Mouse (Mus musculus) CH12.LX (cell line): Measurements from ENCODE around the gene Olfr315. TPM values are rescaled to one million over a fixed set of nuclear protein-coding genes. Genes with fewer than 3 reads are reported as not detected.
"Not testable (repeated sequence)": the region's sequence is repeated elsewhere in the genome, so short reads cannot be mapped to it uniquely, and the experiment has no call there.

Experiments used
- DNase-seq: peaks from one replicate; pipeline ENCODE4 v3.0.0-alpha.2; 2013; ENCODE audit errors: extremely low read depth
- H3K27ac ChIP-seq: 2 replicates; pipeline ENCODE4 v1.5.1; 2012; ENCODE audit warnings: low read depth, mild to moderate bottlenecking, control low read depth, moderate library complexity; ENCODE audit not compliant: insufficient read depth
- H3K27me3 ChIP-seq: replicated peaks from 2 replicates; pipeline ENCODE3; 2012; ENCODE audit warnings: inconsistent platforms
- H3K36me3 ChIP-seq, 2 experiments: replicated peaks in 1 of 2; 2 replicates each; pipeline versions ENCODE3 to v1.6.1; 2012; ENCODE audit warnings: inconsistent platforms in 1 of 2, low read length in 1 of 2, mild to moderate bottlenecking in 1 of 2, mixed read lengths in 1 of 2, moderate library complexity in 1 of 2; ENCODE audit not compliant: control insufficient read depth in 1 of 2, insufficient read depth in 1 of 2
- H3K4me1 ChIP-seq, 2 experiments: 2 replicates each; pipeline ENCODE4 v1.6.1; 2012; ENCODE audit warnings: inconsistent platforms in 1 of 2, moderate library complexity in 1 of 2; ENCODE audit not compliant: insufficient read depth in 2 of 2, control insufficient read depth in 1 of 2
- H3K4me2 ChIP-seq: 2 replicates; pipeline ENCODE4 v1.6.1; 2012; ENCODE audit warnings: low read depth, mild to moderate bottlenecking, control low read depth; ENCODE audit not compliant: poor library complexity, insufficient read depth, severe bottlenecking
- H3K4me3 ChIP-seq, 3 experiments: fragments of 150-350 bp in 1 of 3; sonication (generic) in 1 of 3; replicated peaks in 1 of 3; 2 replicates each; pipeline versions ENCODE3 to v1.5.1; 2011 to 2012; ENCODE audit warnings: low read depth in 2 of 3, low read length in 2 of 3, mild to moderate bottlenecking in 2 of 3, moderate library complexity in 2 of 3, control low read depth in 1 of 3, improper control_type of control experiment in 1 of 3, inconsistent platforms in 1 of 3, mixed read lengths in 1 of 3; ENCODE audit not compliant: poor library complexity in 1 of 3
- H3K79me2 ChIP-seq: replicated peaks from 2 replicates; pipeline ENCODE4 v1.6.1; 2012; ENCODE audit warnings: mild to moderate bottlenecking, moderate library complexity; ENCODE audit not compliant: control insufficient read depth, poor library complexity, insufficient read depth, severe bottlenecking; ENCODE audit errors: extremely low read depth
- H3K9ac ChIP-seq: 2 replicates; pipeline ENCODE4 v1.6.1; 2012; ENCODE audit warnings: low read depth, mild to moderate bottlenecking, control low read depth, moderate library complexity; ENCODE audit not compliant: insufficient read depth
- H3K9me3 ChIP-seq: replicated peaks from 2 replicates; pipeline ENCODE3; 2012; ENCODE audit warnings: low read length, inconsistent platforms, mixed read lengths
- BHLHE40 ChIP-seq: IDR thresholded peaks from 2 replicates; pipeline ENCODE4 v1.6.1; 2011; ENCODE audit warnings: mild to moderate bottlenecking, low read depth, low read length, improper control_type of control experiment
- CHD1 ChIP-seq: IDR thresholded peaks from 2 replicates; pipeline ENCODE4 v1.6.1; 2012; ENCODE audit warnings: low read depth, low read length, improper control_type of control experiment, inconsistent platforms
- CHD2 ChIP-seq: IDR thresholded peaks from 2 replicates; pipeline ENCODE4 v1.6.1; 2011; ENCODE audit warnings: low read length, improper control_type of control experiment
- CTCF ChIP-seq, 2 experiments: IDR thresholded peaks in 1 of 2; conservative IDR thresholded peaks in 1 of 2; 2 replicates each; pipeline ENCODE4 v1.5.1; 2011 to 2012; ENCODE audit warnings: low read depth in 2 of 2, low read length in 2 of 2, improper control_type of control experiment in 1 of 2, inconsistent platforms in 1 of 2, mild to moderate bottlenecking in 1 of 2, moderate library complexity in 1 of 2
- E2F4 ChIP-seq: IDR thresholded peaks from 2 replicates; pipeline ENCODE4 v1.6.1; 2011; ENCODE audit warnings: low read depth, low read length, improper control_type of control experiment; ENCODE audit not compliant: insufficient replicate concordance
- HCFC1 ChIP-seq: IDR thresholded peaks from 2 replicates; pipeline ENCODE4 v1.6.1; 2012; ENCODE audit warnings: low read depth, mild to moderate bottlenecking, inconsistent platforms, low read length, improper control_type of control experiment
- IRF4 ChIP-seq: IDR thresholded peaks from 2 replicates; pipeline ENCODE4 v1.6.1; 2014; ENCODE audit warnings: low read depth, mild to moderate bottlenecking, inconsistent platforms, low read length, improper control_type of control experiment
- JUN ChIP-seq: IDR thresholded peaks from 2 replicates; pipeline ENCODE4 v1.6.1; 2011; ENCODE audit warnings: low read depth, mild to moderate bottlenecking, low read length, improper control_type of control experiment, moderate library complexity; ENCODE audit not compliant: insufficient read depth
- JUND ChIP-seq: conservative IDR thresholded peaks from 2 replicates; pipeline ENCODE4 v1.6.1; 2011; ENCODE audit warnings: low read depth, low read length, improper control_type of control experiment
- MAX ChIP-seq: IDR thresholded peaks from 2 replicates; pipeline ENCODE4 v1.6.1; 2011; ENCODE audit warnings: low read length, improper control_type of control experiment
- MXI1 ChIP-seq: IDR thresholded peaks from 2 replicates; pipeline ENCODE4 v1.6.1; 2011; ENCODE audit warnings: mild to moderate bottlenecking, low read depth, low read length, improper control_type of control experiment
- MYC ChIP-seq: IDR thresholded peaks from 2 replicates; pipeline ENCODE4 v1.6.1; 2011; ENCODE audit warnings: low read depth, mild to moderate bottlenecking, improper control_type of control experiment, low read length
- NRF1 ChIP-seq: IDR thresholded peaks from 2 replicates; pipeline ENCODE4 v1.6.1; 2014; ENCODE audit warnings: low read depth, mild to moderate bottlenecking, inconsistent platforms, low read length, improper control_type of control experiment, moderate library complexity
- PAX5 ChIP-seq: IDR thresholded peaks from 2 replicates; pipeline ENCODE4 v1.6.1; 2012; ENCODE audit warnings: low read length, inconsistent platforms, mixed read lengths
- POLR2A ChIP-seq: IDR thresholded peaks from 2 replicates; pipeline ENCODE4 v1.6.1; 2011; ENCODE audit warnings: low read depth, mild to moderate bottlenecking, improper control_type of control experiment, low read length
- RAD21 ChIP-seq: IDR thresholded peaks from 2 replicates; pipeline ENCODE4 v1.6.1; 2011; ENCODE audit warnings: low read depth, mild to moderate bottlenecking, low read length, improper control_type of control experiment, moderate library complexity
- RCOR1 ChIP-seq: conservative IDR thresholded peaks from 2 replicates; pipeline ENCODE4 v1.6.1; 2012; ENCODE audit warnings: low read depth, mild to moderate bottlenecking, inconsistent platforms, low read length, improper control_type of control experiment
- SIN3A ChIP-seq: IDR thresholded peaks from 2 replicates; pipeline ENCODE4 v1.6.1; 2012; ENCODE audit warnings: low read length, improper control_type of control experiment, inconsistent platforms
- SMC3 ChIP-seq: IDR thresholded peaks from 2 replicates; pipeline ENCODE4 v1.6.1; 2011; ENCODE audit warnings: low read depth, low read length, improper control_type of control experiment
- TCF12 ChIP-seq: IDR thresholded peaks from 2 replicates; pipeline ENCODE4 v1.6.1; 2014; ENCODE audit warnings: low read depth, mild to moderate bottlenecking, inconsistent platforms, low read length, improper control_type of control experiment
- USF2 ChIP-seq: conservative IDR thresholded peaks from 2 replicates; pipeline ENCODE4 v1.6.1; 2011; ENCODE audit warnings: low read depth, low read length, improper control_type of control experiment
- ZC3H11A ChIP-seq: IDR thresholded peaks from 2 replicates; pipeline ENCODE4 v1.6.1; 2012; ENCODE audit warnings: low read depth, mild to moderate bottlenecking, inconsistent platforms, low read length, improper control_type of control experiment
- ZKSCAN1 ChIP-seq: IDR thresholded peaks from 2 replicates; pipeline ENCODE4 v1.6.1; 2012; ENCODE audit warnings: low read depth, inconsistent platforms, low read length, improper control_type of control experiment, borderline replicate concordance
- ZMIZ1 ChIP-seq: IDR thresholded peaks from 2 replicates; pipeline ENCODE4 v1.6.1; 2012; ENCODE audit warnings: low read depth, mild to moderate bottlenecking, inconsistent platforms, low read length, improper control_type of control experiment
- ZNF384 ChIP-seq: IDR thresholded peaks from 2 replicates; pipeline ENCODE4 v1.6.1; 2012; ENCODE audit warnings: low read depth, low read length, improper control_type of control experiment, inconsistent platforms
- dilution Hi-C: fragments of 300-500 bp; cut with MboI; formaldehyde crosslinking; loops from 2 replicates; pipeline ENCODE4 v1.14.3; 2020; ENCODE audit warnings: low sequenced_read_pairs; ENCODE audit not compliant: extremely low pct_unique_long_range_greater_than_20kb, extremely low pct_ligation_motif_present
- in situ Hi-C: fragments of 300-500 bp; cut with MboI; formaldehyde crosslinking; loops from 3 replicates; pipeline ENCODE4 v1.14.3; 2019; ENCODE audit warnings: low sequenced_read_pairs, low pct_ligation_motif_present, low pct_unique_long_range_greater_than_20kb, mixed read lengths
- polyA plus RNA-seq: library from polyadenylated mRNA; unstranded; fragments of >175 nt; gene quantifications from 2 replicates; pipeline ENCODE4 v1.2.1, GENCODE M21; 2012; ENCODE audit warnings: low read depth; ENCODE audit not compliant: insufficient read length
- total RNA-seq, 2 experiments: library from RNA; depleted of rRNA; stranded (reverse); fragments of 300-350 nt in 1 of 2; fragments of >200 nt in 1 of 2; gene quantifications; 2 replicates each; pipeline ENCODE4 v1.2.3; 2012 to 2014

Gene Olfr315
- total and polyA plus RNA-seq, 3 experiments: not detected

DNA sequence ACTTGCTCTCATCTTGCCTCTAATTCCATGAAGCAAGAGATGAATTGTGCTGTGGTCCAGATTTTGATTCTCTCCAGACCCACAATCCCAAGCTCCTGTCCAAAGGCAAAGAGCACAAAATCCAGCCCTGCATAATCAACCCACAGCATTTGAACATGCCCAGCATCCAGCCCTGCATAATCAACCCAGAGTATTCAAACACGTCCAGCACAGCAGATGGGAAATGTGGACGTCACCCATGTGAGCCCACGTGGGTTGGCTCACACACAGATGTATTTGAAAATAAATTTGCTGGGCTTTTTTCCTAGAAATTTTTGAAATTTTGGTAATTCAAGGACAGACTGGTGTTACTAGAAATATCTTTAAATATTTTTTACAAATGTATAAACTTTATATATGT lies 39.6 kb upstream of the Olfr315 start:
- TF ChIP-seq JUND (no peak), SIN3A (no peak), CHD2 (no peak), ZNF384 (no peak), CHD1 (no peak)
- TF ChIP-seq, all 38 proteins: peak for 0
- Histone ChIP-seq H3K4me1 (no peaks in the 10 kb centered on the region), H3K4me2 (no peak overlapping the region), H3K9me3 (no peaks in the 10 kb centered on the region), H3K79me2 (no peaks in the 10 kb centered on the region), H3K36me3 (no peaks in the 10 kb centered on the region), H3K27me3 (peaks cover 53% of the 10 kb centered on the region), H3K27ac (no peak overlapping the region), H3K4me3 (no peak overlapping the region), H3K9ac (no peak overlapping the region)
- in situ Hi-C loops: no loop called here
- dilution Hi-C loops: no loop called here
- no peak for DNase-seq

DNA sequence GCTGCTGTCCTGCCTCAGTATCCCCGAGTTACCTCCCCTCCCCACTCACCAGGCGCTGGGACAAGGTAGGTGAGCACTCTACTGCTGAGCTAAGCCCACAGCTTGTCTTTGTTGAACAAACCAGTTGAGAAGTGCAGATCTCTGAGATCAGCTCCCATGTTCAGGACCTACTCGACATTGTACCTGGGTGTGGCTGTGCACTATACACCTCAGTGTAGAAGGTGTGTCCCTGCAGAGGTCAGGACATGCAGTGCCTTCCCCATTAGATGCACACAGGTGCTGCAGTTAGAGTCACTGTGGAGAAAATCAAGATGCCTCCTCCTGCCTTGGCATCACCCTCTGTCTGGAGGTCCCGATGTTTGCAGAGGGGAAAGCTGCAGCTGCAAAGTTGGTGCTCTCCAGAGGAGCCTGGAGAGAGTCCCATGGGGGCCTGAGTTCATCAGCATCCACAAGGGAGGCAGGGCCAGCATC lies 34.2 kb upstream of the Olfr315 start, which contains the start of gene Olfr317:
Gene Olfr317 (minus strand): TSS at position 421 of the 471 bp plus-strand sequence.
- TF ChIP-seq JUN: no peak
- TF ChIP-seq MYC: no peak
- no peak for TF ChIP-seq RCOR1
- no peak for TF ChIP-seq PAX5
- TF ChIP-seq CTCF (conservative IDR thresholded peaks at IDR 0.05 in 1 of 2, IDR thresholded peaks at IDR 0.05 in 1 of 2; ENCODE audit: low read depth in 2 of 2, low read length in 2 of 2): no peak
- TF ChIP-seq HCFC1: no peak
- no peak for TF ChIP-seq E2F4
- TF ChIP-seq ZKSCAN1: no peak
- no peak for TF ChIP-seq USF2
- TF ChIP-seq ZC3H11A: no peak
- no peak for TF ChIP-seq IRF4
- no peak for TF ChIP-seq MXI1
- no peak for TF ChIP-seq NRF1
- TF ChIP-seq POLR2A: no peak
- no peak for TF ChIP-seq BHLHE40
- no peak for TF ChIP-seq RAD21
- no peak for TF ChIP-seq SMC3
- no peak for TF ChIP-seq TCF12
- TF ChIP-seq ZMIZ1: no peak
- TF ChIP-seq MAX: no peak

DNA sequence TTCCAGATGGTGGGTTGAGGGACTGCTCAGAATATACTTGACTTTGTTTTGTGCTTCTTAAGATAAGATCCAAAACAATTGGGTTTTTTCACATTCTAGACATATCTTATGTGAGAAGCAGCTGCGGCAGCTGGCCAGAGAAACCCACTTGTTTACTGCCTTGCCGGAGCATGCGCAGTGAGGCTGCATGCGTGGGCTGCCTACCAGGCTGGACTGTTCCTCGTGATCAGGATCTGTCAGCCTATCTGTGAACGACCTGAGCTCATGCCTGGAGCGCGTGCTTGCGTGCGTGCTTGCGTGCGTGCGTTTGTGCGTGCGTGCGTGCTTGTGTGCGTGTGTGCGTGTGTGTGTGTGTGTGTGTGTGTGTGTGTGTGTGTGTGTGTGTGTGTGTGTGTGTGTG lies 21.9 kb upstream of the Olfr315 start:
- dilution Hi-C loops, DNase-seq, H3K27ac ChIP-seq, H3K4me2 ChIP-seq, H3K9me3 ChIP-seq, H3K36me3 ChIP-seq, H3K79me2 ChIP-seq, H3K4me1 ChIP-seq, H3K9ac ChIP-seq, H3K4me3 ChIP-seq, in situ Hi-C loops: not testable (repeated sequence)
- H3K27me3 ChIP-seq: peaks cover 37% of the 10 kb centered on the region

More for the DNA sequence above, 34.2 kb upstream of the Olfr315 start, which contains the start of gene Olfr317:
- H3K79me2 ChIP-seq: no peaks in the 10 kb centered on the region
- H3K27ac ChIP-seq: no peak within 1 kb of the TSS
- peaks cover 3% of the 10 kb centered on the region for H3K9me3 ChIP-seq
- H3K4me1 ChIP-seq: no peaks in the 10 kb centered on the region
- H3K36me3 ChIP-seq: no peaks in the 10 kb centered on the region
- no peak within 1 kb of the TSS for H3K4me3 ChIP-seq
- no peak within 1 kb of the TSS for H3K9ac ChIP-seq
- H3K4me2 ChIP-seq: no peak within 1 kb of the TSS
- no peak for DNase-seq
- in situ Hi-C loops (no loop called here), dilution Hi-C loops (no loop called here)
- peaks cover 79% of the 10 kb centered on the region for H3K27me3 ChIP-seq
